Mouse (Mus musculus) liver, embryonic 12.5 days (tissue): ENCODE measurements around the gene Olfr148. TPM values are rescaled to one million over a fixed set of nuclear protein-coding genes. Genes with fewer than 3 reads are reported as not detected.
A peak's percentile ranks its signal among the peaks of the same experiment; 100 is the strongest.

Experiments
- ATAC-seq: fragments of 200-750 bp; cut with Nextera tagmentation; 2 replicates; pipeline ENCODE4 v1.8.0; 2017; ENCODE audit warnings: moderate number of reproducible peaks, mild to moderate bottlenecking, moderate library complexity
- H3K27ac ChIP-seq: fragments of 300-500 bp; sonication (generic); 2 replicates; pipeline ENCODE4 v1.5.1; 2016; ENCODE audit warnings: mild to moderate bottlenecking
- H3K27me3 ChIP-seq: fragments of 300-500 bp; sonication (generic); replicated peaks from 2 replicates; pipeline ENCODE4 v1.6.1; 2016; ENCODE audit warnings: mild to moderate bottlenecking, moderate library complexity
- H3K36me3 ChIP-seq: fragments of 300-500 bp; sonication (generic); 2 replicates; pipeline ENCODE4 v1.6.1; 2016; ENCODE audit warnings: mild to moderate bottlenecking, moderate library complexity
- H3K4me1 ChIP-seq: fragments of 300-500 bp; sonication (generic); 2 replicates; pipeline ENCODE4 v1.6.1; 2016
- H3K4me2 ChIP-seq: fragments of 300-500 bp; sonication (generic); 2 replicates; pipeline ENCODE4 v1.6.1; 2016; ENCODE audit warnings: mild to moderate bottlenecking, moderate library complexity
- H3K4me3 ChIP-seq: fragments of 300-500 bp; sonication (generic); 2 replicates; pipeline ENCODE4 v1.5.1; 2016; ENCODE audit warnings: mild to moderate bottlenecking, moderate library complexity
- H3K9ac ChIP-seq: fragments of 300-500 bp; sonication (generic); 2 replicates; pipeline ENCODE4 v1.6.1; 2016; ENCODE audit warnings: mild to moderate bottlenecking, moderate library complexity
- H3K9me3 ChIP-seq: fragments of 300-500 bp; sonication (generic); replicated peaks from 2 replicates; pipeline ENCODE4 v1.6.1; 2016; ENCODE audit warnings: mild to moderate bottlenecking, moderate library complexity
- WGBS: fragments of 180-500 bp; shearing (Covaris S2); methylation state at CpG from one replicate; pipeline ENCODE4 v1.1.7; 2016; ENCODE audit not compliant: insufficient replicate concordance; 5-methylcytosine and 5-hydroxymethylcytosine counted together
- polyA plus RNA-seq: library from polyadenylated mRNA; unstranded; fragments of >200 nt; fragmentation: Nextera tagmentation; extraction: Ambion mirVana; gene quantifications from 2 replicates; pipeline ENCODE4 v1.2.1, GENCODE M21; 2016

The Olfr148 gene
- polyA plus RNA-seq, result not detected in 2 replicates

GRCm38 (mm10) chr9:39610355-39610754 lies at the start of gene Olfr148:
Olfr148 (plus strand) TSS chr9:39610655.
- no peak for ATAC-seq
- no peaks in the 10 kb centered on the region for H3K4me1 ChIP-seq
- H3K9ac ChIP-seq, result no peak within 1 kb of the TSS
- no peak within 1 kb of the TSS for H3K4me2 ChIP-seq
- 58% methylated on average over 3 of the region's 3 CpGs for WGBS
- H3K27me3 ChIP-seq, result no peaks in the 10 kb centered on the region
- no peaks in the 10 kb centered on the region for H3K36me3 ChIP-seq
- H3K27ac ChIP-seq, result no peak within 1 kb of the TSS
- no peak within 1 kb of the TSS for H3K4me3 ChIP-seq
- H3K9me3 ChIP-seq, result no peaks in the 10 kb centered on the region

- no peak within 1 kb of the TSS for H3K4me2 ChIP-seq
- H3K9me3 ChIP-seq, result no peaks in the 10 kb centered on the region
- H3K9ac ChIP-seq, result no peak within 1 kb of the TSS
- no peaks in the 10 kb centered on the region for H3K36me3 ChIP-seq
- no peaks in the 10 kb centered on the region for H3K4me1 ChIP-seq
- H3K27me3 ChIP-seq, result no peaks in the 10 kb centered on the region
- ATAC-seq, result no peak
- 58% methylated on average over 3 of the region's 3 CpGs for WGBS
- no peak within 1 kb of the TSS for H3K4me3 ChIP-seq
- no peak within 1 kb of the TSS for H3K27ac ChIP-seq
Observed at GRCm38 (mm10) chr9:39575469-39575868, 35.0 kb upstream of the Olfr148 start, which contains the start of gene Olfr959. Olfr959 (minus strand) TSS chr9:39575569.

DNA sequence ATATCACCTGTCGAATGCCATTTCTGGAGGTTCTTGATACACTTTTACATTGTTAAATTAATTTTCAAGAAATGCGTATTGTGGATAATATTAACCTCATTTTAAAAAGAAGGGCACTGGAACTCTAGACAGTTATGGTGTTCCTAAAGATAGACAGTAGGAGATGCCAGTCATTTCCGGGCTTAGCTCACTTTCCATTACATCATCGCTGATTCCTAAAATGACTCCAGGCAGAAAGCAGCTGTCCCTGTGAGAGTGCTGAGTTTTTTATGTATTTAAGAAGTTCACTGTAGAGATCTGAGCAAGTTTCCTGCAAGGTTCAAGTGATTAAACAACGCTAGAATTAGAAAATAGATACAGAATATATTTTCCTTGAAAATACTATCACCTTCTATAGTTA lies 33.4 kb upstream of the Olfr148 start:
- H3K4me2 ChIP-seq, result no peak overlapping the region
- WGBS, result 67% methylated on average over 5 of the region's 5 CpGs
- H3K4me1 ChIP-seq, result no peaks in the 10 kb centered on the region
- H3K9me3 ChIP-seq, result no peaks in the 10 kb centered on the region
- no peaks in the 10 kb centered on the region for H3K27me3 ChIP-seq
- H3K9ac ChIP-seq, result no peak overlapping the region
- H3K27ac ChIP-seq, result no peak overlapping the region
- H3K36me3 ChIP-seq, result no peaks in the 10 kb centered on the region
- no peak overlapping the region for H3K4me3 ChIP-seq
- ATAC-seq, result no peak

DNA sequence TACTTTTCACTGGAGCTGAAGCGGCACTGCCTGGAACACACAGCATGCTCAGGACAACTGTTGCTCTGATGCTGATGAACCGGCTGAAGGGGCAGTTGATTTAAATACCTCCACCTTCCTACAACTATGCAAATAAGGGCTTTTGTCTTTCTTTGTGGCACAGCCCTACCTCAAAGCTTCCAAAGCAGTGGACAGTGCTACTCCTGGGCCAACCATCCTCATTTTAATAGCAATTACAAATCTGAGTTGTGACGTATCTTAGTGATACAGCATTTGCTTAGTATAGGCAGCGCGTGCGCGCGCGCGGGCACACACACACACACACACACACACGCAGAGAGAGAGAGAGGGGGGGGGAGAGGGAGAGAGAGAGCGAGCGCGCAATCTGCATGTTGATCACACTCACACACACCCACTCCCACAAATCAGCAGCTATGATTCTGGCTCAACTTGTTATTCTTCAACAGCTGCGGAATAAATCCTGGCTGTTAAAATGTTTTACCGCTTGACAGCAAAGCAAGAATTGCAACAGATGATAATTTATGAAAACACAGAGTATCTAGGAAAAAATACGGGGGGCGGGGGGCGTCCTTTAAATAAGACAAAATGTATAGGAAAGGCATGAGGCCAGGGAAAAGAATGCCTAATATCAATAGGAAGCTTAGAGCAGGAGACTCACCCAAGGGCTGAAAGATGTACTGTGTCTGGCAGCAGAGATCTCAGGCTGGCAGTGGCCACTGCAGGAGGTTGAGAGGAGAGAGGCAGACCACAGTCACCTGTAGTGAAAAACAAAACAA lies 7.7 kb upstream of the Olfr148 start:
- Histone ChIP-seq H3K9ac (no peak overlapping the region), H3K4me3 (peak overlapping the region; percentile 32; the same call in 1 of the 2 replicates)

DNA sequence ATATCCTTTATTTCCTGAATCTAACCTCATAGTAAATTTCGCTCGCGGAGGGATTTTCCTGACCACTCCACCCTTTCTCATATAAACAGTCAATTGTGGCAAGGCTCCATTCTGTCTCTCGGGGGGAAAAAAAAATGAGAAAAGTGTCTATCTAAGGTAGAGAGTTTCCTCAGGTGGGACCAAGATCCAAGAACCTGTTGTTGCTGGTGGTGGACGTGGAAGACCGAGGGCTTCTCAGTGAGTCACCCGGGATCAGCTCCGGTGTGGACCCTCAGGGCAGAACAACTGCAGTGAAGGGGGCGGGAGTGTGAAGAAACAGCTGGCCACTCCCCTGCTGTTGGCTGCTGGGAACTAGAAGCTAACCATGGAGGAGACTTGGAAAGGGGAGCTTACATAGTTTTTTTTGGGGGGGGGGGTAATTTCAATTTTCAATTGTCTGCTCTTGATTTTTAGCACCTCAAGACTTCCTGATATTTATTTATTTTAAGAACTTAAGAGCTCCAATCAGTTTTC lies 7.1 kb upstream of the Olfr148 start:
- ATAC-seq, result no peak
- Histone ChIP-seq H3K27me3 (peaks cover 17% of the 10 kb centered on the region), H3K4me3 (peak overlapping the region; percentile 32; the same call in 1 of the 2 replicates), H3K4me2 (peak overlapping the region; percentile 50), H3K9ac (no peak overlapping the region), H3K4me1 (no peaks in the 10 kb centered on the region), H3K27ac (no peak overlapping the region), H3K9me3 (no peaks in the 10 kb centered on the region), H3K36me3 (no peaks in the 10 kb centered on the region)
- WGBS, result 2% methylated on average over 9 of the region's 9 CpGs

More for the DNA sequence above, 7.7 kb upstream of the Olfr148 start:
- Histone ChIP-seq H3K27ac (no peak overlapping the region), H3K9me3 (no peaks in the 10 kb centered on the region), H3K36me3 (no peaks in the 10 kb centered on the region), H3K4me2 (peak overlapping the region; percentile 50), H3K4me1 (no peaks in the 10 kb centered on the region), H3K27me3 (peaks cover 17% of the 10 kb centered on the region)
- ATAC-seq, result no peak
- 3% methylated on average over 19 of the region's 19 CpGs for WGBS

- no peak for ATAC-seq
- peaks cover 17% of the 10 kb centered on the region for H3K27me3 ChIP-seq
Observed at GRCm38 (mm10) chr9:39603999-39604453, 6.4 kb upstream of the Olfr148 start, which contains the start of gene AW551984. AW551984 (minus strand) TSS chr9:39604403.

GRCm38 (mm10) chr9:39608497-39608896 lies 2.0 kb upstream of the Olfr148 start:
- no peak for ATAC-seq
- Histone ChIP-seq H3K4me2 (no peak overlapping the region), H3K9me3 (no peaks in the 10 kb centered on the region), H3K27ac (no peak overlapping the region), H3K9ac (no peak overlapping the region), H3K4me1 (no peaks in the 10 kb centered on the region), H3K36me3 (no peaks in the 10 kb centered on the region), H3K27me3 (peaks cover 5% of the 10 kb centered on the region), H3K4me3 (no peak overlapping the region)

More at GRCm38 (mm10) chr9:39603999-39604453, 6.4 kb upstream of the Olfr148 start, which contains the start of gene AW551984:
- H3K4me3 ChIP-seq, result peak within 1 kb of the TSS; percentile 32; the same call in 1 of the 2 replicates
- no peaks in the 10 kb centered on the region for H3K9me3 ChIP-seq
- peak within 1 kb of the TSS; percentile 50 for H3K4me2 ChIP-seq
- no peak within 1 kb of the TSS for H3K9ac ChIP-seq
- H3K27ac ChIP-seq, result no peak within 1 kb of the TSS
- no peaks in the 10 kb centered on the region for H3K4me1 ChIP-seq
- 4% methylated on average over 8 of the region's 8 CpGs for WGBS
- H3K36me3 ChIP-seq, result no peaks in the 10 kb centered on the region

DNA sequence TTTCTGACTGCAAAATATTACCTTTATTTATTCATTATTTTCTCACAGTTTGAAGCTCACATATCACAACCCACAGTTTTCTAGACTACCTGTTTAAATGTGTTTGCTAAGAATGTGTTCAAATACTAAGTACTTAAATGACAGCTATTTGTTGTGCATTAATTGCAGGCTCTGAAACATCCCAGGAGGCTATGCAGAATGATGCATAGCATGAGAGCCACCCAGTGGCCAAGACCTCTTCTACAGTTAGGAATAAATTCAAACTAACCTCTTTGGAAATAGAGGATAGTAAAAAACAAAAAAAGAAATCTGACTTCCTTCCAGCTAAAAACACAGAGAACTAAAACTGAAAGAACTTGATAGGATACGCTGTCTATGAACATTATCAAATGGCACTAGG lies 1.5 kb downstream of the Olfr148 start:
- Histone ChIP-seq H3K4me3 (no peak overlapping the region), H3K27ac (no peak overlapping the region), H3K36me3 (no peaks in the 10 kb centered on the region), H3K9ac (no peak overlapping the region), H3K4me1 (no peaks in the 10 kb centered on the region), H3K27me3 (no peaks in the 10 kb centered on the region), H3K4me2 (no peak overlapping the region), H3K9me3 (no peaks in the 10 kb centered on the region)
- WGBS, result 43% methylated on average over 1 of the region's 1 CpGs
- no peak for ATAC-seq

DNA sequence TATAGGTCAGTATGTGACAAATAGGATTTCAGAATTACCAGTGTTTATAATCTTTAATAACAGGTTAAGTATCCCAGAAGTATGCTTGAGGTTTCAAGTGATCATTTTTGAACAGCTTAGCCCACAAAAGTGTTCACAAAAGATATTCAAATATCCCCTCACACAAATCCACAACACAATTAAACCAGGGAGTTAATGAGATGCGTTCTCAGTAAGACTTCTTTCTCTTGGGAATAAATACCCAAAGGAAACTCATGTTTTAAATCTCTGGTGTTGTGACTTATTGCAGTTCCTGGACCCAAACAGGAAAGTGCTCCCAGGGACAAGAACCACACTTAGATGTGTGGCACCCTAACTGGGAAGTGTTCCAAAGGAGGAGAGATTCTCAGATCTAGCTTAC lies 10.6 kb downstream of the Olfr148 start, which contains the start of gene Olfr960:
Olfr960 (plus strand) TSS at position 301 of the 400 bp plus-strand sequence.
- Histone ChIP-seq H3K4me2 (no peak within 1 kb of the TSS), H3K27ac (no peak within 1 kb of the TSS), H3K36me3 (no peaks in the 10 kb centered on the region), H3K27me3 (no peaks in the 10 kb centered on the region), H3K4me3 (no peak within 1 kb of the TSS), H3K9me3 (no peaks in the 10 kb centered on the region), H3K9ac (no peak within 1 kb of the TSS), H3K4me1 (no peaks in the 10 kb centered on the region)
- no peak for ATAC-seq
- 46% methylated on average over 1 of the region's 1 CpGs for WGBS

DNA sequence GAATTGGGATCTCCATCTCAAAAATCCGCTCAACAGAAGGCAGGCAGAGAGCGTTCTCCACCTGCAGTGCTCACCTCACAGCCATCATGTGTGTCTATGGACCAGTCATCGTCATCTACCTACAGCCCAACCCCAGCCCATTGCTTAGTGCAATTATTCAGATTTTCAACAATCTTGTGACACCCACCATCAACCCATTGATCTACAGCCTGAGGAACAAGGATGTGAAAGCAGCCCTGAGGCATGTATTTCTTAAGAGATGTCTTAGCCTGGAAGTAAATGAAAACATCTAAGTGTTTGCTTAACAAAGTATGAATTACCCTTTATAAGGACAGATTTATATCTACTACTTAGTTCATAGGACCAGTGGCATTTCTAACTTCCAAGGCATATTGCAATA lies 13.3 kb downstream of the Olfr148 start:
- Histone ChIP-seq H3K4me2 (no peak overlapping the region), H3K36me3 (no peaks in the 10 kb centered on the region), H3K4me1 (no peaks in the 10 kb centered on the region), H3K4me3 (no peak overlapping the region), H3K9ac (no peak overlapping the region), H3K9me3 (no peaks in the 10 kb centered on the region), H3K27ac (no peak overlapping the region), H3K27me3 (no peaks in the 10 kb centered on the region)
- ATAC-seq, result no peak
- WGBS, result 62% methylated on average over 3 of the region's 3 CpGs

DNA sequence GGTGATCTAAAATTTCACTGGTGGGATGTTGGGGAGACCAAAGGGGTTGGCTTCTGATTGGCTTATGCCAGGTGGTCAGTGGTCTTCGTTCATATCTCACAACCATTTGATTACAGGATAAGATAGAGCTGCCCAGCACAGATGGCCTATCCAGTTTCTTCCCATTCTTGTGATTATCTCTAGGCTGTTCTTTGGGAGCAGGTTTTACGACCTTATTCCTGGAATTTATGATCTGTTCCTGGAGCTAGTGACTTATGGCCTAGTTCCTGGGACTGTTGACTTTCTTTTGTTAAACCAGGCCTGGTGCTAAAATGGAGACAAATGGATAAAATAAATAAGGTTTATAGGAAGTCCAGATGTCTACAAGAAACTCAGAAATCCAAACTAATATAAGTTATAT lies 14.3 kb downstream of the Olfr148 start:
- Histone ChIP-seq H3K36me3 (no peaks in the 10 kb centered on the region), H3K9ac (no peak overlapping the region), H3K4me3 (no peak overlapping the region), H3K27me3 (no peaks in the 10 kb centered on the region), H3K9me3 (no peaks in the 10 kb centered on the region), H3K4me2 (no peak overlapping the region), H3K4me1 (no peaks in the 10 kb centered on the region), H3K27ac (no peak overlapping the region)
- ATAC-seq, result no peak
- WGBS, result 48% methylated on average over 2 of the region's 2 CpGs

DNA sequence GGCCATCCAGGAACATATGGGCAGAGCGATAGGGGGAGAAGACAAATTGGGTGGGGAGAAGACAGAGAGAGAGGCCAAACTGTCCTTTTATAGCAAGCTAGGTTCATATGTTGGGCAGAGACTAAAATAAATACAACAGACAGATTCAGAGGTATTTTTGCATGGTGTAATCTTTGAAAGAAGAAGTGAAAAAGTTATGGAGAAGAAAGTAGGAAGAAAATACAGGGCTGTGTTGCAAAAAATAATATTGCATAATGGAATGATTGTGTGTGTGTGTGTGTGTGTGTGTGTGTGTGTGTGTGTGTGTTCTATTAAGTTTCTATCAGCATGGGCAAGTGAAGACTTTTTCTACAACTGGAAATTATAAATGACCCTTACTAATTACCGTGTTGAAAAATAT lies 18.6 kb downstream of the Olfr148 start:
- Histone ChIP-seq H3K9ac (no peak overlapping the region), H3K36me3 (no peaks in the 10 kb centered on the region), H3K4me3 (no peak overlapping the region), H3K4me1 (no peaks in the 10 kb centered on the region), H3K27ac (no peak overlapping the region), H3K27me3 (no peaks in the 10 kb centered on the region), H3K9me3 (no peaks in the 10 kb centered on the region), H3K4me2 (no peak overlapping the region)
- ATAC-seq, result no peak
- 58% methylated on average over 2 of the region's 2 CpGs for WGBS
